Mouse (Mus musculus): Measurements from ENCODE around the gene 2310030G06Rik.
A peak's percentile ranks its signal among the peaks of the same experiment; 100 is the strongest.

2310030G06Rik gene

GRCm38 (mm10) chr9:50746214-50746677 lies at the start of gene 2310030G06Rik:
TSS of gene 2310030G06Rik (minus strand) at chr9:50746536.
- no peak for DNase-seq

- DNase-seq = no peak
These were observed 48.9 kb upstream of the 2310030G06Rik start for GRCm38 (mm10) chr9:50795266-50795665.

GRCm38 (mm10) chr9:50782155-50782554 lies 35.8 kb upstream of the 2310030G06Rik start:
- DNase-seq = peak in 1 of 2 experiments; percentile 45

- no peak for DNase-seq
These were observed 29.9 kb upstream of the 2310030G06Rik start for GRCm38 (mm10) chr9:50776162-50776760.

- no peak for DNase-seq
These were observed 29.4 kb upstream of the 2310030G06Rik start for GRCm38 (mm10) chr9:50775662-50776126.

GRCm38 (mm10) chr9:50774991-50775612 lies 28.8 kb upstream of the 2310030G06Rik start, which contains the start of the genes Alg9 and 1110032A03Rik:
TSS of gene Alg9 (plus strand) at chr9:50775019.
TSS of gene 1110032A03Rik (minus strand) at chr9:50775520.
- peak; percentile 70 to 89 for DNase-seq

- DNase-seq = no peak
These were observed 27.7 kb upstream of the 2310030G06Rik start for GRCm38 (mm10) chr9:50774026-50774462.

- DNase-seq = no peak
These were observed 23.7 kb upstream of the 2310030G06Rik start for GRCm38 (mm10) chr9:50770011-50770410.

- DNase-seq = peak; percentile 94 to 95
These were observed 22.0 kb upstream of the 2310030G06Rik start, which contains the start of gene Fdxacb1 for GRCm38 (mm10) chr9:50768107-50769002. TSS of gene Fdxacb1 (plus strand) at chr9:50768236.

GRCm38 (mm10) chr9:50767531-50768106 lies 21.3 kb upstream of the 2310030G06Rik start:
- DNase-seq = no peak

GRCm38 (mm10) chr9:50763331-50763730 lies 17.0 kb upstream of the 2310030G06Rik start:
- no peak for DNase-seq

- no peak for DNase-seq
These were observed 15.3 kb upstream of the 2310030G06Rik start for GRCm38 (mm10) chr9:50761520-50762243.

GRCm38 (mm10) chr9:50756711-50757110 lies 10.4 kb upstream of the 2310030G06Rik start:
- no peak for DNase-seq

GRCm38 (mm10) chr9:50753947-50754346 lies 7.6 kb upstream of the 2310030G06Rik start:
- DNase-seq = no peak

- no peak for DNase-seq
These were observed 6.7 kb upstream of the 2310030G06Rik start for GRCm38 (mm10) chr9:50752784-50753615.

GRCm38 (mm10) chr9:50752054-50752602 lies 5.8 kb upstream of the 2310030G06Rik start, which contains the start of gene Hspb2:
TSS of gene Hspb2 (minus strand) at chr9:50752354.
- no peak for DNase-seq

- DNase-seq = no peak
These were observed 5.0 kb upstream of the 2310030G06Rik start, which contains the start of gene Cryab for GRCm38 (mm10) chr9:50751323-50751722. TSS of gene Cryab (plus strand) at chr9:50751325.

- no peak for DNase-seq
These were observed 4.4 kb upstream of the 2310030G06Rik start for GRCm38 (mm10) chr9:50750706-50751105.

- DNase-seq = no peak
These were observed 530 bp downstream of the 2310030G06Rik start for GRCm38 (mm10) chr9:50745806-50746205.

GRCm38 (mm10) chr9:50742744-50743143 lies 3.6 kb downstream of the 2310030G06Rik start:
- no peak for DNase-seq

Measured in spleen, adult 18-20 months (tissue).